Mouse (Mus musculus): ENCODE data around the gene Galnt7. TPM values are rescaled to one million over a fixed set of nuclear protein-coding genes. Genes with fewer than 3 reads are reported as not detected.

Gene Galnt7
- total RNA-seq, 1 experiment, result 17.7 TPM

GRCm38 (mm10) chr8:57536167-57536566 is 116.7 kb downstream of the Galnt7 start:
- Histone ChIP-seq H3K4me3 (ENCODE audit: insufficient read depth in 1 of 2, low read depth in 1 of 2, low read length in 2 of 2, poor library complexity in 1 of 2, severe bottlenecking in 1 of 2) (no peak overlapping the region), H3K9me3 (ENCODE audit: control insufficient read depth, insufficient read depth, low read depth, low read length) (no peaks in the 10 kb centered on the region), H3K27ac (ENCODE audit: insufficient read depth, low read depth, low read length, poor library complexity, severe bottlenecking) (no peak overlapping the region), H3K36me3 (ENCODE audit: control insufficient read depth, insufficient read depth, low read length, poor library complexity, severe bottlenecking) (peaks cover 9% of the 10 kb centered on the region), H3K4me1 (ENCODE audit: control insufficient read depth in 2 of 2, insufficient read depth in 2 of 2, low read length in 2 of 2, poor library complexity in 1 of 2) (no peaks in the 10 kb centered on the region), H3K9ac (ENCODE audit: insufficient read depth, low read depth, low read length, poor library complexity, severe bottlenecking) (no peak overlapping the region)
- in situ Hi-C loops (cut with MboI; ENCODE audit: low sequenced_read_pairs in 2 of 2, unreplicated experiment in 2 of 2), result loop anchor here in 1 of 2 experiments (10.0 kb wide), 1 partner anchor 259 kb away; no protein-coding TSS in a partner anchor
- no peak for DNase-seq (ENCODE audit: low read depth, low spot score)
- TF ChIP-seq HCFC1 (IDR thresholded peaks at IDR 0.05; ENCODE audit: borderline replicate concordance, insufficient read depth, low read length), result no peak
- TF ChIP-seq CHD2 (IDR thresholded peaks at IDR 0.05; ENCODE audit: low read depth, low read length), result no peak
- TF ChIP-seq ZNF384 (IDR thresholded peaks at IDR 0.05; ENCODE audit: low read depth, low read length), result no peak
- no peak for TF ChIP-seq ZC3H11A (IDR thresholded peaks at IDR 0.05; ENCODE audit: borderline replicate concordance, low read depth, low read length)
- no peak for TF ChIP-seq MAFK (IDR thresholded peaks at IDR 0.05; ENCODE audit: insufficient read depth, low read depth, low read length)

GRCm38 (mm10) chr8:57534495-57534894 is 118.3 kb downstream of the Galnt7 start:
- in situ Hi-C loops (cut with MboI; ENCODE audit: low sequenced_read_pairs in 2 of 2, unreplicated experiment in 2 of 2), result loop anchor here (5.0 to 10.0 kb wide), 2 partner anchors 102 to 260 kb away; no protein-coding TSS in a partner anchor
- Histone ChIP-seq H3K4me1 (ENCODE audit: control insufficient read depth in 2 of 2, insufficient read depth in 2 of 2, low read length in 2 of 2, poor library complexity in 1 of 2) (no peaks in the 10 kb centered on the region), H3K36me3 (ENCODE audit: control insufficient read depth, insufficient read depth, low read length, poor library complexity, severe bottlenecking) (peaks cover 9% of the 10 kb centered on the region), H3K9me3 (ENCODE audit: control insufficient read depth, insufficient read depth, low read depth, low read length) (no peaks in the 10 kb centered on the region), H3K9ac (ENCODE audit: insufficient read depth, low read depth, low read length, poor library complexity, severe bottlenecking) (no peak overlapping the region), H3K27ac (ENCODE audit: insufficient read depth, low read depth, low read length, poor library complexity, severe bottlenecking) (no peak overlapping the region), H3K4me3 (ENCODE audit: insufficient read depth in 1 of 2, low read depth in 1 of 2, low read length in 2 of 2, poor library complexity in 1 of 2, severe bottlenecking in 1 of 2) (no peak overlapping the region)
- no peak for TF ChIP-seq ZC3H11A (IDR thresholded peaks at IDR 0.05; ENCODE audit: borderline replicate concordance, low read depth, low read length)
- no peak for TF ChIP-seq CHD2 (IDR thresholded peaks at IDR 0.05; ENCODE audit: low read depth, low read length)
- no peak for TF ChIP-seq MAFK (IDR thresholded peaks at IDR 0.05; ENCODE audit: insufficient read depth, low read depth, low read length)
- no peak for TF ChIP-seq ZNF384 (IDR thresholded peaks at IDR 0.05; ENCODE audit: low read depth, low read length)
- TF ChIP-seq HCFC1 (IDR thresholded peaks at IDR 0.05; ENCODE audit: borderline replicate concordance, insufficient read depth, low read length), result no peak
- no peak for DNase-seq (ENCODE audit: low read depth, low spot score)

GRCm38 (mm10) chr8:57533106-57533505 is 119.7 kb downstream of the Galnt7 start:
- in situ Hi-C loops (cut with MboI; ENCODE audit: low sequenced_read_pairs in 2 of 2, unreplicated experiment in 2 of 2), result loop anchor here (5.0 to 10.0 kb wide), 2 partner anchors 101 to 262 kb away; no protein-coding TSS in a partner anchor
- H3K4me1 ChIP-seq (ENCODE audit: control insufficient read depth in 2 of 2, insufficient read depth in 2 of 2, low read length in 2 of 2, poor library complexity in 1 of 2), result no peaks in the 10 kb centered on the region
- H3K4me3 ChIP-seq (ENCODE audit: insufficient read depth in 1 of 2, low read depth in 1 of 2, low read length in 2 of 2, poor library complexity in 1 of 2, severe bottlenecking in 1 of 2), result no peak overlapping the region
- H3K9me3 ChIP-seq (ENCODE audit: control insufficient read depth, insufficient read depth, low read depth, low read length), result no peaks in the 10 kb centered on the region
- DNase-seq (ENCODE audit: low read depth, low spot score), result no peak
- peaks cover 9% of the 10 kb centered on the region for H3K36me3 ChIP-seq (ENCODE audit: control insufficient read depth, insufficient read depth, low read length, poor library complexity, severe bottlenecking)
- TF ChIP-seq ZC3H11A (IDR thresholded peaks at IDR 0.05; ENCODE audit: borderline replicate concordance, low read depth, low read length) (no peak), HCFC1 (IDR thresholded peaks at IDR 0.05; ENCODE audit: borderline replicate concordance, insufficient read depth, low read length) (no peak), CHD2 (IDR thresholded peaks at IDR 0.05; ENCODE audit: low read depth, low read length) (no peak), ZNF384 (IDR thresholded peaks at IDR 0.05; ENCODE audit: low read depth, low read length) (no peak), MAFK (IDR thresholded peaks at IDR 0.05; ENCODE audit: insufficient read depth, low read depth, low read length) (no peak)
- H3K9ac ChIP-seq (ENCODE audit: insufficient read depth, low read depth, low read length, poor library complexity, severe bottlenecking), result no peak overlapping the region
- no peak overlapping the region for H3K27ac ChIP-seq (ENCODE audit: insufficient read depth, low read depth, low read length, poor library complexity, severe bottlenecking)

- Histone ChIP-seq H3K36me3 (ENCODE audit: control insufficient read depth, insufficient read depth, low read length, poor library complexity, severe bottlenecking) (peaks cover 9% of the 10 kb centered on the region), H3K27ac (ENCODE audit: insufficient read depth, low read depth, low read length, poor library complexity, severe bottlenecking) (no peak overlapping the region), H3K4me3 (ENCODE audit: insufficient read depth in 1 of 2, low read depth in 1 of 2, low read length in 2 of 2, poor library complexity in 1 of 2, severe bottlenecking in 1 of 2) (no peak overlapping the region), H3K9me3 (ENCODE audit: control insufficient read depth, insufficient read depth, low read depth, low read length) (no peaks in the 10 kb centered on the region), H3K9ac (ENCODE audit: insufficient read depth, low read depth, low read length, poor library complexity, severe bottlenecking) (no peak overlapping the region), H3K4me1 (ENCODE audit: control insufficient read depth in 2 of 2, insufficient read depth in 2 of 2, low read length in 2 of 2, poor library complexity in 1 of 2) (no peaks in the 10 kb centered on the region)
- DNase-seq (ENCODE audit: low read depth, low spot score), result no peak
- TF ChIP-seq MAFK (IDR thresholded peaks at IDR 0.05; ENCODE audit: insufficient read depth, low read depth, low read length), result no peak
- 0 out of 2 replicates have a peak, but pooled peaks have one; percentile 5 for TF ChIP-seq ZC3H11A (IDR thresholded peaks at IDR 0.05; ENCODE audit: borderline replicate concordance, low read depth, low read length)
- in situ Hi-C loops (cut with MboI; ENCODE audit: low sequenced_read_pairs in 2 of 2, unreplicated experiment in 2 of 2), result loop anchor here (5.0 to 10.0 kb wide), 2 partner anchors 100 to 263 kb away; no protein-coding TSS in a partner anchor
Measured at GRCm38 (mm10) chr8:57532223-57532622, 120.6 kb downstream of the Galnt7 start.

Data from ES-E14 (cell line).